Mouse (Mus musculus) erythroblast, embryonic 14.5 days (primary cell): ENCODE results near the gene Ints7.

Experiments used
- GATA1 ChIP-seq: IDR thresholded peaks from 2 replicates; pipeline ENCODE4 v1.6.1; 2012; ENCODE audit warnings: low read length, inconsistent platforms, mixed read lengths
- TAL1 ChIP-seq: IDR thresholded peaks from 3 replicates; pipeline ENCODE4 v1.6.1; 2012; ENCODE audit warnings: low read length, inconsistent platforms, mixed read lengths

GRCm38 (mm10) chr1:191632511-191633095, 57.2 kb downstream of the Ints7 start:
- TF ChIP-seq GATA1, result no peak
- no peak for TF ChIP-seq TAL1
